Mouse (Mus musculus) layer of hippocampus, postnatal 14 days (tissue): Measurements from ENCODE around the gene Bmyc. TPM values are rescaled to one million over a fixed set of nuclear protein-coding genes. Genes with fewer than 3 reads are reported as not detected.
"Not testable (repeated sequence)": the region's sequence is repeated elsewhere in the genome, so short reads cannot be mapped to it uniquely, and the experiment has no call there.

Experiments
- DNase-seq, 2 experiments: peaks; one replicate each; pipeline ENCODE4 v3.0.0; 2021 to 2022; ENCODE audit warnings: low spot score in 2 of 2, mixed read lengths in 1 of 2
- long read RNA-seq, 2 experiments: library from polyadenylated mRNA; stranded (forward); transcript quantifications; one replicate each; pipeline ENCODE4 v2.0.0; 2021
- total RNA-seq, 2 experiments: library from RNA; stranded (reverse); gene quantifications; 2 replicates each; pipeline ENCODE4 v1.2.3; 2021

Bmyc gene
- 10 to 100 TPM; 80.9 to 82.5 TPM for total RNA-seq
- long read RNA-seq, experiment 1, transcript Bmyc-201 (1 exons, 983 nt), result major isoform, 82 of 82 reads
- long read RNA-seq, experiment 1, partial matches to known transcripts, result 0 of 82 reads
- long read RNA-seq, experiment 1, other reads (novel, unspliced or antisense), result 0 of 82 reads
- long read RNA-seq, experiment 2, transcript Bmyc-201 (1 exons, 983 nt), result major isoform, 150 of 150 reads
- long read RNA-seq, experiment 2, partial matches to known transcripts, result 0 of 150 reads
- long read RNA-seq, experiment 2, other reads (novel, unspliced or antisense), result 0 of 150 reads

- DNase-seq, result peak; percentile 86 to 91
Observed at GRCm38 (mm10) chr2:25706643-25707481, at the start of gene Bmyc. Gene Bmyc, plus strand, starts transcription at chr2:25706739.

GRCm38 (mm10) chr2:25657246-25657645 is 49.3 kb upstream of the Bmyc start:
- DNase-seq, result no peak

- DNase-seq, result no peak
Observed at GRCm38 (mm10) chr2:25657652-25658051, 48.9 kb upstream of the Bmyc start, which contains the start of gene Lcn5. Gene Lcn5, plus strand, starts transcription at chr2:25657952.

- no peak for DNase-seq
Observed at GRCm38 (mm10) chr2:25660279-25660678, 46.3 kb upstream of the Bmyc start.

GRCm38 (mm10) chr2:25661245-25661970 is 45.1 kb upstream of the Bmyc start:
- no peak for DNase-seq

GRCm38 (mm10) chr2:25663511-25663910 is 43.0 kb upstream of the Bmyc start:
- peak in 1 of 2 experiments; percentile 63 for DNase-seq

GRCm38 (mm10) chr2:25664125-25664524 is 42.4 kb upstream of the Bmyc start:
- DNase-seq, result no peak

- DNase-seq, result no peak
Observed at GRCm38 (mm10) chr2:25666516-25666915, 40.0 kb upstream of the Bmyc start.

- no peak for DNase-seq
Observed at GRCm38 (mm10) chr2:25676486-25676885, 30.1 kb upstream of the Bmyc start, which contains the start of gene Lcn6. Gene Lcn6, plus strand, starts transcription at chr2:25676786.

GRCm38 (mm10) chr2:25679559-25679958 is 27.0 kb upstream of the Bmyc start:
- no peak for DNase-seq

GRCm38 (mm10) chr2:25682426-25682825 is 24.1 kb upstream of the Bmyc start, which contains the start of gene Lcn10:
Gene Lcn10, plus strand, starts transcription at chr2:25682726.
- no peak for DNase-seq

- DNase-seq, result no peak
Observed at GRCm38 (mm10) chr2:25686941-25687340, 19.6 kb upstream of the Bmyc start.

- peak; percentile 42 to 54 for DNase-seq
Observed at GRCm38 (mm10) chr2:25694605-25695004, 11.9 kb upstream of the Bmyc start.

- DNase-seq, result no peak
Observed at GRCm38 (mm10) chr2:25696951-25697350, 9.6 kb upstream of the Bmyc start.

- no peak for DNase-seq
Observed at GRCm38 (mm10) chr2:25698696-25699095, 7.8 kb upstream of the Bmyc start.

GRCm38 (mm10) chr2:25699743-25700142 is 6.8 kb upstream of the Bmyc start, which contains the start of gene Obp2a:
Gene Obp2a, plus strand, starts transcription at chr2:25700043.
- DNase-seq, result not testable (repeated sequence)

- DNase-seq, result no peak
Observed at GRCm38 (mm10) chr2:25701001-25701400, 5.5 kb upstream of the Bmyc start.

- DNase-seq, result no peak
Observed at GRCm38 (mm10) chr2:25703706-25704105, 2.8 kb upstream of the Bmyc start.

GRCm38 (mm10) chr2:25708121-25708520 is 1.6 kb downstream of the Bmyc start:
- DNase-seq, result peak; percentile 30 to 49

- not testable (repeated sequence) for DNase-seq
Observed at GRCm38 (mm10) chr2:25709056-25709455, 2.5 kb downstream of the Bmyc start.

GRCm38 (mm10) chr2:25709791-25710190 is 3.3 kb downstream of the Bmyc start:
- DNase-seq, result peak in 1 of 2 experiments; percentile 16
